Mouse (Mus musculus): ENCODE data around the gene Olfr1163. TPM values are rescaled to one million over a fixed set of nuclear protein-coding genes. Genes with fewer than 3 reads are reported as not detected.
"Not testable (repeated sequence)": the region's sequence is repeated elsewhere in the genome, so short reads cannot be mapped to it uniquely, and the experiment has no call there.

Olfr1163 gene
- polyA plus RNA-seq (2012; rRNA removed), result not detected in 2 replicates

- H3K27ac ChIP-seq (ENCODE audit: insufficient read depth, low read length), result no peak within 1 kb of the TSS
- TF ChIP-seq POLR2A (IDR thresholded peaks at IDR 0.05; ENCODE audit: borderline replicate concordance, insufficient read depth, low read length), result no peak
- no peak for TF ChIP-seq CTCF (IDR thresholded peaks at IDR 0.05; ENCODE audit: borderline replicate concordance, insufficient read depth, low read depth, low read length)
- no peak within 1 kb of the TSS for H3K4me3 ChIP-seq (replicated peaks; ENCODE audit: insufficient read depth, low read depth, low read length)
- DNase-seq, result no peak
- H3K27me3 ChIP-seq (ENCODE audit: control insufficient read depth, insufficient read depth, low read length), result no peaks in the 10 kb centered on the region
- H3K4me1 ChIP-seq (ENCODE audit: control insufficient read depth, insufficient read depth, low read length), result no peaks in the 10 kb centered on the region
Observed at GRCm38 (mm10) chr2:88071730-88072129, at the start of gene Olfr1163. Gene Olfr1163 (minus strand): TSS chr2:88071830.

GRCm38 (mm10) chr2:88093866-88094265 lies 22.2 kb upstream of the Olfr1163 start, which contains the start of gene Olfr1164:
Gene Olfr1164 (minus strand): TSS chr2:88093966.
- WGBS, result 68% methylated on average over 4 of the region's 4 CpGs

GRCm38 (mm10) chr2:88063587-88063986 lies 8.0 kb downstream of the Olfr1163 start:
- no peak for TF ChIP-seq POLR2A (IDR thresholded peaks at IDR 0.05; ENCODE audit: borderline replicate concordance, insufficient read depth, low read length)
- no peak for TF ChIP-seq CTCF (IDR thresholded peaks at IDR 0.05; ENCODE audit: borderline replicate concordance, insufficient read depth, low read depth, low read length)
- no peak overlapping the region for H3K4me3 ChIP-seq (replicated peaks; ENCODE audit: insufficient read depth, low read depth, low read length)
- 84% methylated on average over 2 of the region's 2 CpGs for WGBS
- no peak overlapping the region for H3K27ac ChIP-seq (ENCODE audit: insufficient read depth, low read length)
- DNase-seq, result no peak
- H3K27me3 ChIP-seq (ENCODE audit: control insufficient read depth, insufficient read depth, low read length), result no peaks in the 10 kb centered on the region
- H3K4me1 ChIP-seq (ENCODE audit: control insufficient read depth, insufficient read depth, low read length), result no peaks in the 10 kb centered on the region

More at GRCm38 (mm10) chr2:88093866-88094265, 22.2 kb upstream of the Olfr1163 start, which contains the start of gene Olfr1164:
- no peaks in the 10 kb centered on the region for H3K4me1 ChIP-seq (ENCODE audit: control insufficient read depth, insufficient read depth, low read length)
- DNase-seq, result no peak
- no peak within 1 kb of the TSS for H3K4me3 ChIP-seq (replicated peaks; ENCODE audit: insufficient read depth, low read depth, low read length)
- no peak for TF ChIP-seq POLR2A (IDR thresholded peaks at IDR 0.05; ENCODE audit: borderline replicate concordance, insufficient read depth, low read length)
- no peak for TF ChIP-seq CTCF (IDR thresholded peaks at IDR 0.05; ENCODE audit: borderline replicate concordance, insufficient read depth, low read depth, low read length)
- H3K27me3 ChIP-seq (ENCODE audit: control insufficient read depth, insufficient read depth, low read length), result no peaks in the 10 kb centered on the region
- no peak within 1 kb of the TSS for H3K27ac ChIP-seq (ENCODE audit: insufficient read depth, low read length)

DNA sequence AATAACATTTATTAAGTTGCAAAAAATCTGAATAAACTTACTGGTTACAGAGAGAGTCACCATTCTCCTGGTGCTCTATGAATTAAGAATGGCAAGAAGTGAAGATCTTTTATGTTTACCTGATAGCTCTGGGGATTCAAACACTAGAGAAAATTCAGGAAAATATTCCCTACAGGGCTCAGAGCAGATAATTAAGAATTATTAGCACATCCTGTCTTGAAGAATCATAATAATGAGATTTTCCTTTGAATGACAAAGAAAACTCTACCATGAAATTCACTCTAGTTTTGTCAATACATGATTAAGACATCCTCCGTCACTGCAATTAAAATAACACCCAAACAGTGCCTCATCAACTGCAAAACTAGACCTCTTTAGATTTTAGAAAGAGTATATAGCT lies 20.6 kb downstream of the Olfr1163 start, which contains the start of gene Olfr1162:
Olfr1162 (minus strand) TSS at position 101 of the 400 bp plus-strand sequence.
- WGBS, result 70% methylated on average over 1 of the region's 1 CpGs
- no peak within 1 kb of the TSS for H3K4me3 ChIP-seq (replicated peaks; ENCODE audit: insufficient read depth, low read depth, low read length)
- DNase-seq, result no peak

DNA sequence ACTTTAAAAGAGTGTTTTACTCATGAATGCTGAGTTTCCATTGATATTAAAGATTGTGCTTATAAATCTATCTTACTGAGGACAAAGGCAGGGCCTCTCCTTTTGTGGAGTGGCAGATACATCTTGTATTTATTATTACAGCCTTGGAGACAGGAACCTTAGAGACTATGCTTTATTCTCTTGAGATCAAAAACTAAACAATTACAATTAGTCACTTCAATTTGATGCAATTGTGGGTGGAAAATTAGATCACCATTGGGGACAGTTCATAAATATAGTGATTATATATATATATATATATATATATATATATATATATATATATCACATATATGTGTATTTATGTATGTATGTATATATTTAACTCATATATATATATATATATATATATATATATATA lies 34.0 kb downstream of the Olfr1163 start, which contains the start of gene Olfr73:
Olfr73 (minus strand) TSS at position 101 of the 400 bp plus-strand sequence.
- Histone ChIP-seq H3K27ac (ENCODE audit: insufficient read depth, low read length) (no peak within 1 kb of the TSS), H3K4me3 (replicated peaks; ENCODE audit: insufficient read depth, low read depth, low read length) (no peak within 1 kb of the TSS), H3K27me3 (ENCODE audit: control insufficient read depth, insufficient read depth, low read length) (no peaks in the 10 kb centered on the region), H3K4me1 (ENCODE audit: control insufficient read depth, insufficient read depth, low read length) (no peaks in the 10 kb centered on the region)
- no peak for DNase-seq
- TF ChIP-seq POLR2A (IDR thresholded peaks at IDR 0.05; ENCODE audit: borderline replicate concordance, insufficient read depth, low read length), result no peak
- no peak for TF ChIP-seq CTCF (IDR thresholded peaks at IDR 0.05; ENCODE audit: borderline replicate concordance, insufficient read depth, low read depth, low read length)

More for the DNA sequence above, 20.6 kb downstream of the Olfr1163 start, which contains the start of gene Olfr1162:
- H3K4me1 ChIP-seq (ENCODE audit: control insufficient read depth, insufficient read depth, low read length), result no peaks in the 10 kb centered on the region
- no peak within 1 kb of the TSS for H3K27ac ChIP-seq (ENCODE audit: insufficient read depth, low read length)
- no peak for TF ChIP-seq CTCF (IDR thresholded peaks at IDR 0.05; ENCODE audit: borderline replicate concordance, insufficient read depth, low read depth, low read length)
- TF ChIP-seq POLR2A (IDR thresholded peaks at IDR 0.05; ENCODE audit: borderline replicate concordance, insufficient read depth, low read length), result no peak
- no peaks in the 10 kb centered on the region for H3K27me3 ChIP-seq (ENCODE audit: control insufficient read depth, insufficient read depth, low read length)

DNA sequence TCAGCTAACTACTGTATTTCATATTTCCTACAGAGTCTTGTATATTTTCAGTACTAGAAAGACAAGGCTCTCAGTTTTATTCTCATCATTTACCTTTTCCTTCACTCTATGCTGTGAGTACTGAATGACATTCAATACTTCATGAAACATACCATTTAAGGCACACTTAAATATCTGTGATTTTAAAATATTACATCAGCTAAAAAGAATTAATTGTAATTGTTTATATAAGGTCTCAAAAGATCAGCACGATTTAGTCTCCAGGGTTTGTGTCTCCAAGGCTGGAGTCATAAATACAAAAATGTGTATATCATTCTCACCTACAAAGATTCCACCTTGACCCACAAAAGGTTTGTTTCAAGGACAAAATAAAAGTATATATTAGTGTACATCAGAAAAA lies 49.2 kb downstream of the Olfr1163 start, which contains the start of gene Olfr1161:
Olfr1161 (plus strand) TSS at position 301 of the 400 bp plus-strand sequence.
- H3K4me3 ChIP-seq (replicated peaks; ENCODE audit: insufficient read depth, low read depth, low read length); H3K27ac ChIP-seq (ENCODE audit: insufficient read depth, low read length); DNase-seq; H3K4me1 ChIP-seq (ENCODE audit: control insufficient read depth, insufficient read depth, low read length); H3K27me3 ChIP-seq (ENCODE audit: control insufficient read depth, insufficient read depth, low read length): not testable (repeated sequence)
- WGBS, result 84% methylated on average over 1 of the region's 1 CpGs

Other genes starting within 250 kb of the Olfr1163 start
- gene Olfr1148, start 241.3 kb downstream of the Olfr1163 start, polyA plus RNA-seq (2012; rRNA removed), result not detected in 2 replicates
- not detected in 2 replicates for gene Olfr1150-ps1, start 227.8 kb downstream of the Olfr1163 start, polyA plus RNA-seq (2012; rRNA removed)
- not detected in 2 replicates for gene Olfr1151, start 216.0 kb downstream of the Olfr1163 start, polyA plus RNA-seq (2012; rRNA removed)
- gene Olfr1152, start 205.3 kb downstream of the Olfr1163 start, polyA plus RNA-seq (2012; rRNA removed), result not detected in 2 replicates
- not detected in 2 replicates for gene Olfr1153, start 176.9 kb downstream of the Olfr1163 start, polyA plus RNA-seq (2012; rRNA removed)
- gene Olfr1154, start 166.7 kb downstream of the Olfr1163 start, polyA plus RNA-seq (2012; rRNA removed), result not detected in 2 replicates
- gene Olfr1155, start 126.7 kb downstream of the Olfr1163 start, polyA plus RNA-seq (2012; rRNA removed), result not detected in 2 replicates
- not detected in 2 replicates for gene Olfr1156, start 118.7 kb downstream of the Olfr1163 start, polyA plus RNA-seq (2012; rRNA removed)
- not detected in 2 replicates for gene Olfr1157, start 103.5 kb downstream of the Olfr1163 start, polyA plus RNA-seq (2012; rRNA removed)
- gene Olfr74, start 97.2 kb downstream of the Olfr1163 start, polyA plus RNA-seq (2012; rRNA removed), result not detected in 2 replicates
- gene Olfr1158, start 81.7 kb downstream of the Olfr1163 start, polyA plus RNA-seq (2012; rRNA removed), result not detected in 2 replicates
- gene Olfr1160, start 63.6 kb downstream of the Olfr1163 start, polyA plus RNA-seq (2012; rRNA removed), result not detected in 2 replicates
- gene Olfr1161, start 49.1 kb downstream of the Olfr1163 start, polyA plus RNA-seq (2012; rRNA removed), result not detected in 2 replicates
- gene Olfr73, start 34.1 kb downstream of the Olfr1163 start, polyA plus RNA-seq (2012; rRNA removed), result not detected in 2 replicates
- gene Olfr1162, start 20.7 kb downstream of the Olfr1163 start, polyA plus RNA-seq (2012; rRNA removed), result not detected in 2 replicates
- not detected in 2 replicates for gene Olfr1164, start 22.1 kb upstream of the Olfr1163 start, polyA plus RNA-seq (2012; rRNA removed)
- gene Olfr1166, start 56.4 kb upstream of the Olfr1163 start, polyA plus RNA-seq (2012; rRNA removed), result not detected in 2 replicates
- gene Olfr1167, start 83.4 kb upstream of the Olfr1163 start, polyA plus RNA-seq (2012; rRNA removed), result not detected in 2 replicates
- not detected in 2 replicates for gene Olfr1168, start 110.0 kb upstream of the Olfr1163 start, polyA plus RNA-seq (2012; rRNA removed)
- gene Olfr1170, start 156.5 kb upstream of the Olfr1163 start, polyA plus RNA-seq (2012; rRNA removed), result not detected in 2 replicates
- gene Olfr1173, start 208.0 kb upstream of the Olfr1163 start, polyA plus RNA-seq (2012; rRNA removed), result not detected in 2 replicates
- gene Olfr1174-ps, start 243.3 kb upstream of the Olfr1163 start, polyA plus RNA-seq (2012; rRNA removed), result not detected in 2 replicates

All from cerebellum, adult 2 months (tissue).